Mouse (Mus musculus) C2C12 (cell line): ENCODE measurements around the gene Zfhx3. TPM values are rescaled to one million over a fixed set of nuclear protein-coding genes. Genes with fewer than 3 reads are reported as not detected.

Experiments
- H3K27me3 ChIP-seq: one replicate; pipeline ENCODE4 v1.6.1; 2011; ENCODE audit not compliant: control insufficient read depth, insufficient read depth, insufficient read length
- H3K36me3 ChIP-seq: one replicate; pipeline ENCODE4 v1.6.1; 2011; ENCODE audit not compliant: control insufficient read depth, insufficient read depth
- H3K4me3 ChIP-seq: one replicate; pipeline ENCODE4 v1.5.1; 2011; ENCODE audit warnings: mild to moderate bottlenecking, control low read depth; ENCODE audit not compliant: poor library complexity, insufficient read depth, severe bottlenecking
- H3K79me2 ChIP-seq: one replicate; pipeline ENCODE4 v1.6.1; 2011; ENCODE audit not compliant: control insufficient read depth, insufficient read depth
- H3K79me3 ChIP-seq: one replicate; pipeline ENCODE4 v1.6.1; 2011; ENCODE audit warnings: low read depth, control low read depth
- H3ac ChIP-seq: one replicate; pipeline ENCODE3; 2011; ENCODE audit warnings: low read depth; ENCODE audit not compliant: control insufficient read depth, insufficient read length
- CEBPB ChIP-seq: IDR thresholded peaks from one replicate; pipeline ENCODE4 v1.6.1; 2011; ENCODE audit warnings: low read depth, mild to moderate bottlenecking, control low read depth, moderate library complexity
- CTCF ChIP-seq: IDR thresholded peaks from one replicate; pipeline ENCODE4 v1.5.1; 2011; ENCODE audit not compliant: control insufficient read depth, insufficient read depth, insufficient read length
- FOSL1 ChIP-seq: IDR thresholded peaks from one replicate; pipeline ENCODE4 v1.8.0; 2011; ENCODE audit warnings: mild to moderate bottlenecking, low read length; ENCODE audit not compliant: poor library complexity, insufficient read depth, severe bottlenecking
- MAX ChIP-seq: IDR thresholded peaks from one replicate; pipeline ENCODE4 v1.6.1; 2011; ENCODE audit warnings: mild to moderate bottlenecking, control low read depth
- MYOD1 ChIP-seq: IDR thresholded peaks from one replicate; pipeline ENCODE4 v1.6.1; 2011; ENCODE audit warnings: low read depth; ENCODE audit not compliant: control insufficient read depth, insufficient read length
- MYOG ChIP-seq: IDR thresholded peaks from one replicate; pipeline ENCODE4 v1.6.1; 2011; ENCODE audit not compliant: control insufficient read depth, insufficient read length; ENCODE audit errors: extremely low read depth
- USF1 ChIP-seq: IDR thresholded peaks from one replicate; pipeline ENCODE4 v1.6.1; 2011; ENCODE audit warnings: low read depth, mild to moderate bottlenecking, control low read depth, moderate library complexity
- polyA plus RNA-seq: library from polyadenylated mRNA; unstranded; fragments of >200 nt; fragmentation: generic; extraction: Trizol; gene quantifications from one replicate; pipeline ENCODE4 v1.2.1, GENCODE M21; 2012; ENCODE audit warnings: missing spikeins

Gene Zfhx3
- polyA plus RNA-seq, 1 experiment: 4.3 TPM

- peaks cover 91% of the 10 kb centered on the region for H3K79me2 ChIP-seq
- TF ChIP-seq MYOD1 (no peak), MAX (no peak), FOSL1 (no peak), CEBPB (no peak), USF1 (no peak), MYOG (no peak), CTCF (no peak)
- no peaks in the 10 kb centered on the region for H3K36me3 ChIP-seq
- H3K27me3 ChIP-seq: no peaks in the 10 kb centered on the region
- H3K4me3 ChIP-seq: no peak overlapping the region
- H3K79me3 ChIP-seq: peaks cover 42% of the 10 kb centered on the region
- no peak overlapping the region for H3ac ChIP-seq
Measured at GRCm38 (mm10) chr8:108712607-108713006, 770.2 kb downstream of the Zfhx3 start.

DNA sequence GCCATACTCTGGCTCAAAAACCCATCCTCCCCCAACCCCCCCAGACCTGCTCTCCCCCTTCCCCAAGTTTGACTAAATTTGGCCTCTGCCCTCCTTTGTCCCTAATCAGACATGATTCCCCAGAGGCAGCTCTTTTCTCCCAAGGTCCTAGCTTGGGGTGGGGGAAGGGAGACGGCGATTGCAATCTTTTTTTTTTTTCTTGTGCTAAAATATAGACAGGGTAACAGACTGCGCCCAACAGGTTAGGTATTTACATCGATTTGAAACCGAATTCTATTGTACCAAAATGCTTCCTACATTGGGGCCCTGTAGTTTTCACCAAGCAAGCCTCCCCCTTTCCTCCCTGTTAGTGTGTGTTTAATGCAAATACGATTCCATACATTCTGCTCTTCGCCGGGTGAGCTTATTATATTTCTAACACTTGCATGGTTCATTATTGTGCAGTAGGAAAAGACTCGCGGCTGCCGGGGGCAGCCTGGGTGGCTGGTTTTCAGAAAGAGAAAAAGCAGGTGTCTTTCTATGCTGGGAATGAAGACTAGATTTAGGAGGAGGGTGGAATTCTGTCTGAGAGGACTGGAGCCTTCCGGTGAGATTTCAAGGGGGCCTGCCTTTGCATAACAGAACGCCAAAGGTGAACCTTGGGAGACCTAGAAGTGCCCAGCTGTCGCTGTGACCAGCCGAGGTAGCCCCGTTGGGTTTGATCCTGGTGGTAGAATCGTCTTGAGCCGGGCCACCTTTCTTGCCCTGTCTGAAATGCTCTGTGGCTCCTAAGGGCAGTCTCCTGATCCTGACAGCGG is 771.1 kb downstream of the Zfhx3 start:
- Histone ChIP-seq H3K79me3 (peaks cover 51% of the 10 kb centered on the region), H3K4me3 (peak overlapping the region; percentile 86), H3ac (peak overlapping the region; percentile 68), H3K36me3 (no peaks in the 10 kb centered on the region), H3K79me2 (peaks cover 97% of the 10 kb centered on the region), H3K27me3 (no peaks in the 10 kb centered on the region)
- TF ChIP-seq CTCF (no peak), MAX (no peak), FOSL1 (no peak), MYOD1 (no peak)

DNA sequence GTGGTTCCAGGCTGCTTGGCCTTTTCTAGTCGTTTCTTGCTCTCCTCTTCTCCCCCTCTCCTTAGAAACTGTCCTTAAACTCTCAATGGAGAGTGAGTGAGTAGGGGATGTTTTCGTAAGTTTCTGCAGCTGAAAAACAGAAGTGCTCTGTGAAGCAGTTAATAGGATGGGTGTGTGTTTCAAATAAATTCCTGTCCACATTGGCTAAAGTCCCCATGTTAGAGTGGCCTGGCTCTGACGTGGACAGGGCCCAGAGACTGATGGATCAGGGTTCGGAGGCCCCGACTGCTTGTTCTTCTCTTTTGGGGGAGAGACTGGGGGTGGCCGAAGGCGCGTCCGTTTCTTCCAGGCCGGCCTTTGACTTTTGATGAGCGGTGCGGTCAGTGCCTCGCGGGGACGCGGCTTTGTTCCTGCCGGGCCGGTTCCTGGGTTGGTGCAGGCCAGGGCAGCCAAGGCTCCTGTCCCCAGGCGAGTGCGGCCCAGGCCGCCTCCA is 771.7 kb downstream of the Zfhx3 start:
- H3K27me3 ChIP-seq: no peaks in the 10 kb centered on the region
- no peaks in the 10 kb centered on the region for H3K36me3 ChIP-seq
- peaks cover 56% of the 10 kb centered on the region for H3K79me3 ChIP-seq
- peaks cover 97% of the 10 kb centered on the region for H3K79me2 ChIP-seq
- peak overlapping the region; percentile 86 for H3K4me3 ChIP-seq
- peak overlapping the region; percentile 68 for H3ac ChIP-seq
- TF ChIP-seq USF1 (no peak), MAX (no peak), MYOG (no peak), CEBPB (no peak), CTCF (no peak), FOSL1 (no peak), MYOD1 (no peak)

GRCm38 (mm10) chr8:108714636-108715415 is 772.4 kb downstream of the Zfhx3 start:
- Histone ChIP-seq H3K79me3 (peaks cover 57% of the 10 kb centered on the region), H3K36me3 (no peaks in the 10 kb centered on the region), H3ac (peak overlapping the region; percentile 68), H3K4me3 (peak overlapping the region; percentile 86), H3K27me3 (no peaks in the 10 kb centered on the region), H3K79me2 (peaks cover 97% of the 10 kb centered on the region)
- TF ChIP-seq CEBPB (no peak), MAX (no peak), CTCF (no peak), MYOG (no peak), FOSL1 (no peak), USF1 (no peak)

DNA sequence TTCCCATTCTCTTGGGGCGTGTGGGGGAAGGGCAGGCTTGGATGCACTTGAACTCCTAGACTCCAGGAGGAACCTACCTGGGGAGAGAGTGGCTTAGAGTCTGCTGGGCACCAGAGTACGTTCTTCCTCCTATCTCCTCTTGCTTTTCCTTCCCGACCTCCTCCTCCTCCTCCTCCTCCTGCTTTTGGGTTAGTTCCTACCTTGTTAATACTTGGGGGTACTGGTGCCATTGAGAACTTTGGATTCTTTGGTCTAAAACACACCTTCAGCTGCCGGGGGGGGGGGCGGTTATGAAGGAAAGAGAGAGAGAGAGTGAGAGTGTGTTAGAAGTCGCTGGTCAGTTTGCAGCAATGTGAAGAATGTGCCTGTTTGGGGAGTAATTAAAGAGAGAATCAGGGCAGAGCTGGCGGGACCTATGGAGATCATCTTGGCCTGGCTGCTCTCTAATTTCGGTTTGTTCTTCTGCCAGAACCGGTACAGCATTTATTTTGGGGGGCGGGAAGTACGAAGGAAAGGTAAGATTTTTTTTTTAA is 773.0 kb downstream of the Zfhx3 start:
- TF ChIP-seq MYOD1 (peak; percentile 35), MAX (no peak), USF1 (no peak)
- Histone ChIP-seq H3K79me2 (peaks cover 97% of the 10 kb centered on the region), H3K27me3 (no peaks in the 10 kb centered on the region), H3K36me3 (no peaks in the 10 kb centered on the region), H3K4me3 (peak overlapping the region; percentile 86), H3K79me3 (peaks cover 63% of the 10 kb centered on the region), H3ac (peak overlapping the region; percentile 58)
